Mouse (Mus musculus): Measurements from ENCODE around the gene Rpl26.
"Not testable (repeated sequence)": the region's sequence is repeated elsewhere in the genome, so short reads cannot be mapped to it uniquely, and the experiment has no call there.

The Rpl26 gene

DNA sequence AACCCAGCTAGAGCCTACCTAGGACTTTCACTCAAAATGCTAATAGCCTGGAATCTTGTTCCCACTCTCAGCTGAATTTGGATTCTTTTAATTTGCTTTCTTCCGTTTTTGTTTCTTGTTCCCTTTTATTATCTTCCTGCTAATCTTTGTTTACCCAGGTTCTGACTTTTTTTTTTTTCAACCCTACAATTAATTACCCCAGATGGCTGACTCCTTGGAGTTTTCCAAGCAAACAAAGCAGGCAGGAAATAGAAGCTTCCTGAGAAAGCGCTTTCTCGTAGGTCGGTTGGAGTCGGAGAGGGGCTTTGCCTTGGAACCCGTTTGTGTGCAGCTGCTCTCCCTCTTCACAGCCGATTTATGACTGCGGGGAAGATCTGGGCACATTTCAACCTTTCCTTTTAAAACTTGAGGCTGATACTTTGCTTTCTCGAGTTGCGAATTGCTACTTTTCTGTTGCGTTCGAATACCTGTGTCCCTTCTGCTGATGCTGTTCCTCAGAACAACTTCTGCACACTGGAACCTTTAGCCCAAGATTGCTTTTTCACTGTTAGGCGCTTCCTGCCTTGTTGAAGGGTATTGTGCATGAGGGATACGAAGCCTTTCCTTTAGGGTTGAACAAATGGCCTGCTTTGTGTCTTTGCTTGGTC is 10.3 kb downstream of the Rpl26 start:
- DNase-seq (ENCODE audit: low read depth in 2 of 2, low spot score in 2 of 2), result no peak

DNA sequence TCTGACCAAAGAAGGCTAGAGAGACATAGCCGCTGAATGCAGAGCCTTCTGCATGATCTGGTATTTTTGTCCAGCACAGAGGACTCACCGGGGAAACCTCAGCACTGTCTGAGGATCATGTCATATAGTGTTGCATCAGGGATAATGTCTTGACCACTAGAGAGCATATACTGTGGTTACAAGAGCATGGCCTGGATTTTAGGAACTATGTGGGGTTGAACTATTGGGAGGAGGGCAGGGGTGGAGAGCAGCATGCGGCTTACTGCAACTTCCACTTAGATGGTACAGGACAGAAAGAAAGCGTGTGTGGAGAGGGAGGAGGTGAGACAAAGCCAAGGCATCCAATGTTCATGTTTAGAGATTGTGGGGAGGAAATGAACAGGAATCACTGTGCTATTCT is 13.2 kb downstream of the Rpl26 start:
- no peak for DNase-seq (ENCODE audit: low read depth in 2 of 2, low spot score in 2 of 2)

DNA sequence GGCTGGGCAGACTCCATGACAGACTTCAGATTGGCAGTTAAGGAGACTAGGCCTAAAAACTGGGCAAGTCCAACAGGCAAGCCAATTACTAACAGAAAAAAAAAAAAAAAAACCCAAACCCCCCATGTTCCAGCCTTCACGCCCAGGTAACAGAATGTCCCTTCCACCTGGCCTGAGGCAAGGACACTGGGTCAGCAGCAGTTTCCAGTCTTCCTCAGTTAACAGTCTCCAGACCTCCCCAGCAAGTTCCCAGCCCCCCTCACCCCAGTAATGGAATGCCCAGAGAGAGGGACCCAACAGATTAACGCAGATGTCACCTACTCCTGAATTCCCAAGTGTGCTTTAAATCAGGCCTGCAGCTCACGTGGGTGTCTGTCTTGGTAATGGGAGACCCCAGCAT is 21.8 kb downstream of the Rpl26 start:
- no peak for DNase-seq (ENCODE audit: low read depth in 2 of 2, low spot score in 2 of 2)

DNA sequence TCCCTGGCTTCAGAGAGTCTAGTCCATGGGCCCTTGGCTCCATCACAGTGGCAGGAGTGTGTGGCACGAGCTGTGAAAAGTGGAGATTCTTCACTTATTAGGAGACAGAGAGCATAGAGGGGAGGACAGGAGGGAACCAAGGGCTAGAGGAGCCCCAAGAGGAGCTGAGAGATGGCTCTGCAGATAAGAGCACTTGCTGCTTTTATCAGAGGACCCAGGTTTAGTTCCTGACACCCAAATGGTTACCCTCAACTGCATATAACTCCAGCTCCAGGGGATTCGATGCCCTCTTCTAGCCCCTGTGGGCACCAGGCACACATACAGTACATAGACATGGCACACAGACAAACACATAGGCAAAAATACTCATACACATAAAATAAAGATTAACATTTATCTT is 23.4 kb downstream of the Rpl26 start:
- DNase-seq (ENCODE audit: low read depth in 2 of 2, low spot score in 2 of 2), result no peak

- no peak for DNase-seq (ENCODE audit: low read depth in 2 of 2, low spot score in 2 of 2)
Measured at GRCm38 (mm10) chr11:68926981-68927380, 25.6 kb downstream of the Rpl26 start, which contains the start of gene Odf4. Gene Odf4 (minus strand): TSS chr11:68927081.

DNA sequence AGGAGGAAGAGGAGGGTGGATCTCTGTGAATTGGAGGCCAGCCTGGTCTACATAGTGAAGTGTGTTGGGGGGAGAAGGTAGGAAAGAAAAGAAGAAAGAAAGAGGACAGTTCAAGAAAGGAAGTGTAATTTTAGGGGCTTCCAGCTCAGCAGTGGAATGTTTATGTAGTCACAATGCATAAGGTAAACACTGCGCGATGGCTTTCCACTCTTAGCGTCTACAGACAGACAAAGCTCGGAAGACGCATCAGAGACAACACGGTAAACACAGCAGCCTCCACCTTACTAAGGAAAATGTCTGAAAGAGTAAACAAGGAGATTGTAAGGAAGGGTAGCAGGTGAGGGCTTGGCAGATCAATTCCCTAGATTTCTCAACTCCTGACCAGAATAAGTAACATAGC is 28.6 kb downstream of the Rpl26 start:
- no peak for DNase-seq (ENCODE audit: low read depth in 2 of 2, low spot score in 2 of 2)

DNA sequence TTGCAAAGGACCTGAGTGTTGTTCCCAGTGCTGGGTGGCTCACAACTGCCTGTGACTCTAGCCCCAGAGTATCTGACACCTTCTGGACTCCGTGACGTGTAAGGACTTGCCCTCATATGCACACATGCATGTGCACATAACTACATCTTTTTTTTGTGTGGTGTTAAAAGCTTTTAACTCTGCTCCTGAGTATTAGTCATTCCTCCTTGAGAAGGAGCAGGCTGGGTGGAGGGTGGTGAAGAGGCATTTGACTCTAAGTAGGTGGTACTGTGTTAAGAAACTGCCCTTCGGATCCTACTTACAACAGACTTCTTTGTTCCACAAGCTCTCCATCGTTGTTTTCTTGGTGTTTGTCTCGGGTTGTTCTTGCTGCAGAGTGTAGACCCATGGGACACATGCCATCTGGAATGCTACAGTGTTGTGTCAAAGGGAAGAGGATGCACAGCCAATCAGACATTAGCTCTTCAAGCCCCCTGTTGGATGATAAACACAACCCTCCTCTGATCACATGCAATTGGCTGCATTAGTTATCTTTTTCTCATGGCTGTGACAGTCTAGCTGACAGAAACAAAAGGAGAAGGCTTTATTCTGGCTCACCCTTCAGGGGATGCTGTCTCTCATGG is 32.6 kb downstream of the Rpl26 start:
- no peak for DNase-seq (ENCODE audit: low read depth in 2 of 2, low spot score in 2 of 2)

- DNase-seq (ENCODE audit: low read depth in 2 of 2, low spot score in 2 of 2), result not testable (repeated sequence)
Measured at GRCm38 (mm10) chr11:68936951-68937350, 35.6 kb downstream of the Rpl26 start.

DNA sequence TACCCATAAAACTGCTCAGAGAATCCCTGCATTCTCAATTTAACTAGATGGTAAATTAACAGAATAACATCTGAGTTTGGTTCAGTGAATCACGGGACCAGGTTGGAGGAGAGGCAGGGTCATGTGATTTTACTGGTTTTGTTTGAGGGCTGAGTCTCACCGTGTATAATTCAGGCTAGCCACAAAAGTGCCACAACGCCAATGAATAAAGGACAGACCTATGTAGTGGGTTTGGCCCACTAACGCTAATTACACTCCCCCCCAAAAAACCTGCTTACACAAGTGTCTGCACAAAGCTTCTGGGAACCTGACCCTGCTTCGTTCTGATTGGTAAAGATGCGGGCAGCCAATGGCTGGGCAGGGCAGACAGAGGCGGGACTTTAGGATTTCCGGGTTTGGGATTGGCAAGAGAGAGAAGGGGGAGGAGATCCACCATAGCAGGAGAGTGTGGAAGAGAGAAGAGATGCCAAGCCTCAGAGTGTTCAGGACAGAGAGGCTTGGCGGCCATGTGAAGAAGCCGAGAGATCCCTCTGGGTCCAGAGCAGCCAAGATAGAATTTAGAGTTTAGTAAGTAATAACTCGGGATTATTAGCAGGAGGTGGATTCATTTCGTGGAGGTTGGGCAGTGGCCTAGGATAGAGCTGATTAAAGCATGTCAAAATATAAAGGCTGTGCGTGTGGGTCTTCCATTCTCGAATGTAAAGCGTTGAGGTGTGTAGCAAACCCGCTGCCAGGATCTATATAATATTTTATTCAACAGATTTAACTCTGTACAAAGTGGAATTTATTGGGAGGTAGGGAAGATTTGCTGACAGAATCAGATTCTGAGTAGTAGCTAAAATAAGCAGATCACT is 38.3 kb downstream of the Rpl26 start:
- peak; percentile 69 to 82 for DNase-seq (ENCODE audit: low read depth in 2 of 2, low spot score in 2 of 2)

DNA sequence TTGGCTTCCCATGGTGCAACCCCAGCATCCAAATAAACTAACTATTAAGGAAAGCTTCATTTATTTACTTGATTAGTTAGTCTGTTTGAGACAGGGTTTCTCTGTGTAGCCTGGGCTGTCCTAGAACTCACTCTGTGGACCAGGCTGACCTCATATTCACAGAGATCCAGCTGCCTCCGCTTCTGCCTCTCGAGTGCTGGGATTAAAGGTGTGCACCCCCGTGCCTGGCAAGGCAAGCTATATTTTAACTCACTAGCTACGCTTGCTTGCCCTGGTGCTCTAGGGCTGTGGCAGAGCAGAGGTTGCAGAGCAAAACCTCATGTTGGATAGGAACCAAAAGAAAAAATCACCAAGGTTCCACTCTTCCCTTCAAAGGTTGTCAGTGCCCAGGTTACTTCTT is 39.1 kb downstream of the Rpl26 start:
- DNase-seq (ENCODE audit: low read depth in 2 of 2, low spot score in 2 of 2), result no peak

DNA sequence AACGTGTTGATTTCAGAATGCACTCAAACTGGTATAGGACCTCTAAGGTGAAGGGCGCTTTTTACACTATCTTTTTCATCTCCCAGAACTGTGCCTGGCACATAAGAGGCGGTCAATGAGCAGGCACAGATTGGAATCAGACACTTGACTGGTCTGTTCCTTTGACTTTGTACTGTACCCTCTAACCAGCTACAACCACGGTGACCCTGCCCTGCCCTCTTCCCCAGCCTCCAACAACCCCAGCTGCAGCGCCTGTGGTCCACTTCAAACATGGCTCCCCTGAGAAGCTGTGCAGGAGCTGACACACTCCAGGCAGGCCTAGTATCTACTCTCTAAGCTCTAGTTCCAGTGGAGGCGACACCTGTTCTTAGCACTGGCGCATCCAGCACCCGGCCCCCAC is 41.3 kb downstream of the Rpl26 start:
- DNase-seq (ENCODE audit: low read depth in 2 of 2, low spot score in 2 of 2), result no peak

GRCm38 (mm10) chr11:68945245-68945644 is 43.9 kb downstream of the Rpl26 start:
- no peak for DNase-seq (ENCODE audit: low read depth in 2 of 2, low spot score in 2 of 2)

GRCm38 (mm10) chr11:68946001-68946400 is 44.6 kb downstream of the Rpl26 start:
- DNase-seq (ENCODE audit: low read depth in 2 of 2, low spot score in 2 of 2), result no peak

- no peak for DNase-seq (ENCODE audit: low read depth in 2 of 2, low spot score in 2 of 2)
Measured at GRCm38 (mm10) chr11:68946806-68947440, 45.5 kb downstream of the Rpl26 start.

DNA sequence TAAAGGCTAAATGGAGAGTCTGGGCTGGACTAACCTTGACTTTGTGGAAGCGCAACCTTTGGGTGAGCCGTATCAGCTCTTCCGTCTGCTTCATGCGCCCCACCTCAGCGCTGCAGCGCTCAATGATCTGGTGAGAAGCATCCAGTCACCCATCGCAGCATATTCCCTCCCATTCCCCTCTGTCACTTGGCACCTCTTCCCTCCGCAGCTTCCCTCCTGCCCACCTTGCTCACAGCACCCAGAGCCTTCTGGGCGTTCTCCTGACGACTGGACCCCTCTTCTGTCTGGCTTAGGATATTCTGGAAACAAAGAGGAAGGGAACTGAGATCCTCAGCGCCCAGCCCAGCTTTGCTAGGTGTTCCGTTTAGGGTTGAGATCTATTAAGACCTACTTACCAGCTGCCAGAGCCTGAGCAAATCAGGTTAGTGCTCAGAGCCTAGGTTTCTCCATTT is 46.2 kb downstream of the Rpl26 start:
- no peak for DNase-seq (ENCODE audit: low read depth in 2 of 2, low spot score in 2 of 2)

- no peak for DNase-seq (ENCODE audit: low read depth in 2 of 2, low spot score in 2 of 2)
Measured at GRCm38 (mm10) chr11:68953903-68954302, 52.5 kb downstream of the Rpl26 start.

DNA sequence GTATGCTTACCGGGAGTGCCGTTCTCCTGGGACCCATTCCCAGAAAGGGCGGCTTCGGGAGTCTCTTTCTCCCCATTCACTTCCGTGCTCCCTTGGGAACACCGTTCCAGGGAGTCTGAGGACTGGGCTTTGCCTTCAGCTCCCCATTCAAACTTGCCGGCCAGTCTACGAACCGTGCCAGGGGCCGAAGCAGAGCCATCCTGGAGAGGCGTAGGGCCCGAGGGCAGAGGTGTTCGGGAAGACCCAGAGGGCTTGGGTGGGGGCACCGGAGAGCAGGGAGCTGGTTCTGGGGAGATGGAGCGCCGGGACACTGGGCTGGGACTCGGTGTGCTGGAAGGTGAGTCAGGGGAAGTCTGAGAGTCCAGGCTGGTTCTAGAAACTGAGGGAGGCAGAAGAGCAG is 53.0 kb downstream of the Rpl26 start:
- no peak for DNase-seq (ENCODE audit: low read depth in 2 of 2, low spot score in 2 of 2)

DNA sequence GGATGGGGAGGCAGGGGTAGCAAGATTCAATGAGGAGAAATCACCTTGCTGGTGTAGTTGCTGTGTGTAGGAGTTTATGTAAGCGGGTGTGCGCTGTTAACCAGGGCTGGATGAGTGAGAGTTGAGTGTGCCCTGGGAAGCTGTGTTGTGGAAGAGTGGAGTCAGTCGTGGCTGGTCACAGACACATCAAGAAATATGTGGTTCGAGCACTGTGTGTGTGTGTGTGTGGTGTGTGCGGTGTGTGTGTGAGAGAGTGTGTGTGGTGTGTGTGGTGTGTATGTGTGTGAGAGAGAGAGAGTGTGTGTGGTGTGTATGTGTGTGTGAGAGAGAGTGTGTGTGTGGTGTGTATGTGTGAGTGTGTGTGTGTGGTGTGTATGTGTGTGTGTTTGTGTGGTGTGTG is 54.1 kb downstream of the Rpl26 start:
- no peak for DNase-seq (ENCODE audit: low read depth in 2 of 2, low spot score in 2 of 2)

GRCm38 (mm10) chr11:68956107-68956506 is 54.7 kb downstream of the Rpl26 start:
- no peak for DNase-seq (ENCODE audit: low read depth in 2 of 2, low spot score in 2 of 2)

Measured in CD8-positive naive resting alpha-beta T cell, adult 2 months (primary cell).